Mouse (Mus musculus) MEL-GATA-1-ER (cell line): ENCODE data around the gene Olfr281.

Experiments used
- DNase-seq: peaks from one replicate; pipeline ENCODE4 v3.0.0-alpha.2; 2012; ENCODE audit warnings: low read depth; ENCODE audit errors: extremely low read depth

Gene Olfr281

DNA sequence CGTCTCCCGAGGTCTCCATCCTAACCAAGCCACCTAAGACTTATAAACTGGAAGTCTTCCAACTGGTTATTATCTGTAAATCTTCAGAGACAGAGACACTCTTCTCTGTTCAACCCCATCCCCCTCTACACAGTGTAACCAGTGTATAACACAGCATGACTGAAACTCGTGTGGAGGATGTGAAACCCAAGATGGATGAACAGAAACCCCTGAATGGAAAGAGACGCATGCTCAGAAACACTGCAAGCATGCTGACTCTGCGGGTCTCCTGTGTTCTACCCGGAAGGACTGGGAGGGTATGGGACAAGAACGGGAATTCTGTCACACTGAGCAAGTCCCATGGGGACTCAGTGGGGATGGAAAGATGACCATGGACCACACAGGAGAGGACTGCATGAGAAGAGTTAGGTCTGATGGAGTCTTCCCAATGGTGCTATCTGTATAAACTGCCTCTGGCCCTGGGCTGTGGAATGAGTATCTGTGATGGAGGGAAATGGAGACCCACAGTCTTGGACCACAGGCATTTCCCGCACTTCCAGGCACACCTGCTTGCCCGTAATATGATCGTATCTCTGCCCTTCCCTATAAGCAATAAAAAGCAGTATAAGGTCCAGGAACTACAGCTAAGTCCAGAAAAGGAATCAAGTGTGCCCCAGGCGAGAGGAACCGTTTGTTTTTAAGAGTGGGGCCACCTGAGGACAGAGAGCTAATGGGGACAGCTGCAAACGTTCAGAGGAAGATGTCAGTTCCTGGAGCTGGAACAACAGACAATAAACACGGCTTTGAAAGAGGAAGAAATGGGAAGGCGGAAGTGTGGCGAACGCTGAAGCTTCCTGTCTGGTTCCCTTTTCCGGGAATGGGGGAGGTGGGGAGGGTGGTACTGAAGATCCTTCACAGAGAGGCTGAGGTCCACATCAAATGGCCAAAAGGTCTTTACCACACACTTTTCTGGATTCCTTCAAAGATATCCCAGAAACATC is 31.8 kb downstream of the Olfr281 start:
- DNase-seq = peak; percentile 58

DNA sequence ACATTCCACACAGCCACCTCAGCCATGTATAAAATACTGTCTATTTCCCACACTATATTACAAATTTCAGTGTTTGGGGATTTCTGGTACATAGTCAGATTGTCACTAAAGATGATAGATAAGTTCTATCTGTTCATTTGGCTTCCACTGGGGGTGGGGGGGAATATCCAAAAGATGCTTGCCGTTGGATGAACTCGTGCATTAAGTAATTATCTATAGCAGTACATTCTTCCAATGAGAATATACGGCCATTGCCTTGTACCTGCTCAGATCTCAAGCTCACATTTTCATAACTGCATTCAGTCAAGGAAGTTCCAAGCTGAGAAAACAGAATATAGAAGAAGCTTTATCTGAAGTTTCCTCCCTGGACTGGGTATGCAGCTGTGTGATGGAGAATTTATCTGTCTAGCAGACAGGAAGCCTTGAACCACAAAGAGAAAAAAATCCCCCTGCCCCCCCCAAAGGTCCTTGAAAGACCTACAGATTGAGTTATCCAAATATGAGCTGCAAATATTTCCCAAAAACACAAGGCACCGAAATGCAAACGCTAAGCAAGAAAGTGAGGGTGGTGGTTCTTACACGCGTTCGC is 34.1 kb downstream of the Olfr281 start:
- peak; percentile 85 for DNase-seq

DNA sequence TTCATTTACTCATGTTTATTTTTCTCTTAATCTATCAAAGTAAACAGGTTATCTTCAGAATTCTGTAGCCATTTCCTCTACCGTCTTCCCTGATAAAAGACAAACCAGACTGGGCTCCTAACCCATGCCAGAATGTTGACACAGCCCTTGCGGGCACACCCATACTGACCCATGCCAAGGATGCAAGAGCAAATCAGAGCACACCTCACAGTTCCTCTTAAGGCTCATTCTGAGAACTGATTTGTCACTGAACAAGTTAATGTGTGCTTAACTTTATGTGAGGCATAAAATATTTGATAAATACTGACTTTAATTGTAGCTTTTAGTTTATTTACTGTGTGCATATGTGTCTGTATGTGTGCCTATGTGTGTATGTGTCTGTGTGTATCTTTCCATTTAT is 38.9 kb downstream of the Olfr281 start:
- no peak for DNase-seq

DNA sequence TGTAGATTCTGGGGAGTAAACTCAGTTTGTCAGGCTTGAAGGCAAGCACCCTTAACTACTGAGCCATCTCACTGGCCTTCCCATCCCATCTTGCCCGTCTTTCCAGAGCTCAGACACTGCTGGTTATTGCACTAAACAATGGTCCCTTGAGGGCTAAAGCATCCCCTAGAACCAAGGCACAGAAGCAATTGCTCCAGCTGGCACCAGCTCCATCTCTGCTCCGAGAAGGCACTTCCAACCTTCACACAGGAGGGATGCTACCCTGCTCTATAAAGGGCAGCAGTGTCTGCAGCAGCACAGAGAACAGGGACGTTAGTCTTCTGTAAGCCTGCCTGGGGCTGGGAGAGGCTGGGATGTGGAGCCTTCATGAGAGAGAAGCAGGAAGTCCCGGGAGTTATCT is 39.7 kb downstream of the Olfr281 start, which contains the start of gene Olfr279:
Gene Olfr279, plus strand, starts transcription at position 301 of the 400 bp plus-strand sequence.
- DNase-seq = no peak

DNA sequence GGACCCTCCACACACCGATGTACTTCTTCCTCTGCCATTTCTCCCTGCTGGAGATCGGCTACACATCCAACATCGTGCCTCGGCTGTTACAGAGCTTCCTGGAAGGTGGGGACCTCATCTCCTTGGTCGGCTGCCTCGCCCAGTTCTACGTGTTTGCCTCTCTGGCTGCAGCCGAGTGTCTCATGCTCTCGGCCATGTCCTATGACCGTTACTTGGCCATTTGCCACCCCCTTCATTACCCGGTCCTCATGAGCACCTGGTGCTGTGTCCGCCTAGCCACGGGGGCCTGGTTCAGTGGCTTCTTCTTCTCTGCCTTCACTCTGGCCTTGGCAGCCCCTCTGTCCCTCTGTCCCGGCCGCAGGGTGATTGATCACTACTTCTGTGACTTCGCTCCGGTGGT is 45.2 kb downstream of the Olfr281 start:
- no peak for DNase-seq

DNA sequence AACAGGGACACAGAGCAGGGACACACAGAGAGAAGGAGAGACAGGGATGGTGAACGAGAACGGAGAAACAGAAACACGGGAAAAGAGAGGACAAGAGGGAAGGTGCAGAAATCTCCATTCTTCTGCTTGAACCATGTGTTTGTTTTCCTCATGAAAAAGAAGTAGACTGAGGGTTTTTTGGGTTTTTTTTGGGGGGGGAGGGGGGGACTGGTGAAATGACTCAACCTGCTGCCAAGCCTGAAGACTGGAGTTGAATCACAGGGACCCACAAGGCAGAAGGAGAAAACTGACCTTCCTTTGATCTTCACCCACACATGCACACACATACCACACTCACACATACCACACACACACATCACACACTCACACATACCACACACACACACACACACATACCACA is 50.9 kb downstream of the Olfr281 start:
- no peak for DNase-seq

DNA sequence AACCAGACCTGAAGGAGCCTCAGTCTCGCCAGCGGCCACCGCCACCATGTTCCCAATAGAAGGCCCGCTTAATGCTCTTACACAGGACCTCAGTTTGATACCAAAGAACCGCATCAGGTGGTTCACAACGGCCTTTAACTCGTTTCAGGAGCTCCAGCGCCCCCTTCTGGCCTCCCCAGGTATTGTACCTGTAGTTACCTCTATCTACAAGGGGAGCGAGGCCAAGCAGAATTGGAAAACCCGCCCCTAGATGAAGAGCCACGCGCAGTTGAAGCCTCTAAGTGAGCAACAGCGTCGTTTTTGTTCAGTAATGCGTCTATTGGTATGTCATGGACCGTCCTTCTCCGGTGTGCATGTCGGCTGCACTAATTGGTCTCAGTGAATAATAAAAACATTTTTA is 52.1 kb downstream of the Olfr281 start:
- peak; percentile 84 for DNase-seq

DNA sequence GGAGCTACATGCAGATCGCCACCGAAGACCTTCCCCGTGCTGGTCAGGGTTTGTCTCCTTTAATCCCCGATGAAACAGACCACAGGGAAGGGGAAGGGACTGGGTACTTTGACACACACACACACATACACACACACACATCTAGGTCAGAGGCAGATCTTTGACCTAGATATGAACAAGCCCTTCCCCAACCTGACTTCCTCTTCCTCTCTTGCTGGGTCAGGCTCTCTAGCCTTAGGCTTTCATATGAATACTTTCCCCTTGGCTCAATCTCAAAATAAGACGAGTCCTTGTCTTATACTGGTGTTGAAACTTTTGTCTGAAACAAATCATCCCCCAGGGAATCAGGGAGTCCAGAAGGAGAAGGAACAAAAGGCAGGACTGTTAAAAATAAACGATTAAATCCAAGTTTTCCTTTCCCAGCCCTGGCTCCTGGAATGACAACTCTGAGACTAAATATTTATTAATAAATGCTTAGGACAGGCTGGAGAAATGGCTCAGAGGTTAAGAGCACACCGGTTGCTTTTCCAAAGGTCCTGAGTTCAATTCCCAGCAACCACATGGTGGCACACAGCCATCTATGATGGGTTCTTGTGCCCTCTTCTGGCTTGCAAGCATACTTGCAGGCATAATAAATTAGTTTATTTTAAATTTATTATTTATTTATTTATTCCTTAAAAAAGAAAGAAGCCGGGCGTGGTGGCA is 54.0 kb downstream of the Olfr281 start:
- DNase-seq = peak; percentile 71

DNA sequence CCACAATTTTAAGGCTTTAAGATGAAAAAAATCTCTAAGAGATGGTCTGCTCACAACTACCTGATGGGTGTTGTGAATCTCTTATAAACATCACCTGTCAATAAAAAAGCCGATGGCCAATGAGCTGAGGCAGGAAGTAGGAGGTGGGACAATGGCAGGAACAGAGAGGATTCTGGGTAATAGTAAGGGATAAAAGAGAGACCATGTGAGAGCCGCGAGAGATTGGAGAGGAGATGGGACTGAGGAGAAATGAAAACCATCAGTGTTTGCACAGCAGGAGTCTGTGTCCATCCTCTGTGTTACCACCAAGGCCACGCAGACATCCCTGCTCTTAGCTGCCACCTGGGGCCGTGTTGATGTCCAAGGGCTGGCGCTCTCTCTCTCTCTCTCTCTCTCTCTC is 54.9 kb downstream of the Olfr281 start:
- no peak for DNase-seq

DNA sequence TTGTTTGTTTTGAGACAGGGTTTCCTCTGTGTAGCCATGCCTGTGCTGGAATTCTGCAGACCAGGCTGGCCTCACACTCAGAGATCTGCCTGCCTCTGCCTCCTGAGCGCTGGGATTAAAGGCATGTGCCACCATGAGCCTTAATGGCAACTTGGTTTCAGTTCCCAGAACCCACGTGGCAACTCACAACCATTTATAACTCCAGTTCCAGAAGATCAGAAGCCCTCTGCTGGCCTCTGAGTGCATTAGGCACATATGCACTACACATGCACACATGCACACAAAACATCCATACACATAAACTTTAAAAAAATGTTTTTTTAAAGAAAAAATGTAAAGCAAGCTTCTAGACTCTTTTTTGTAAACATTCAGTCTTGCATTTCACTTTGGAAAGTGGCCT is 57.0 kb downstream of the Olfr281 start:
- DNase-seq = no peak
